Mouse (Mus musculus) kidney, postnatal 0 days (tissue): ENCODE measurements around the gene Gm17428. TPM values are rescaled to one million over a fixed set of nuclear protein-coding genes. Genes with fewer than 3 reads are reported as not detected.
"Not testable (repeated sequence)": the region's sequence is repeated elsewhere in the genome, so short reads cannot be mapped to it uniquely, and the experiment has no call there.

ENCODE experiments used
- ATAC-seq: fragments of 200-750 bp; cut with Nextera tagmentation; replicated peaks from 2 replicates; pipeline ENCODE4 v1.8.0; 2017; ENCODE audit warnings: low read depth, moderate number of reproducible peaks, moderate TSS enrichment, moderate library complexity; ENCODE audit not compliant: low FRiP score
- DNase-seq: peaks from one replicate; pipeline ENCODE4 v3.0.0-alpha.2; 2016; ENCODE audit warnings: low spot score
- H3K27ac ChIP-seq: fragments of 300-500 bp; sonication (generic); 2 replicates; pipeline ENCODE4 v1.5.1; 2014; ENCODE audit warnings: mild to moderate bottlenecking
- H3K27me3 ChIP-seq: fragments of 300-500 bp; sonication (generic); 2 replicates; pipeline ENCODE4 v1.6.1; 2014; ENCODE audit warnings: low read length, mixed read lengths; ENCODE audit not compliant: insufficient read depth
- H3K36me3 ChIP-seq: fragments of 300-500 bp; sonication (generic); 2 replicates; pipeline ENCODE4 v1.6.1; 2014; ENCODE audit warnings: low read length, mixed read lengths; ENCODE audit not compliant: insufficient read depth
- H3K4me1 ChIP-seq: fragments of 300-500 bp; sonication (generic); replicated peaks from 2 replicates; pipeline ENCODE4 v1.6.1; 2014; ENCODE audit warnings: antibody characterized with exemption, low read length, mixed read lengths; ENCODE audit not compliant: insufficient read depth
- H3K4me2 ChIP-seq: fragments of 300-500 bp; sonication (generic); 2 replicates; pipeline ENCODE4 v1.6.1; 2014; ENCODE audit warnings: mild to moderate bottlenecking, low read length, moderate library complexity, mixed read lengths
- H3K4me3 ChIP-seq: fragments of 300-500 bp; sonication (generic); replicated peaks from 2 replicates; pipeline ENCODE4 v1.5.1; 2014; ENCODE audit warnings: low read depth, low read length
- H3K9ac ChIP-seq: fragments of 300-500 bp; sonication (generic); 2 replicates; pipeline ENCODE4 v1.6.1; 2014; ENCODE audit warnings: low read depth, low read length
- H3K9me3 ChIP-seq: fragments of 300-500 bp; sonication (generic); replicated peaks from 2 replicates; pipeline ENCODE4 v1.6.1; 2016; ENCODE audit warnings: low read length, inconsistent platforms, mixed read lengths
- CTCF ChIP-seq: IDR thresholded peaks from 2 replicates; pipeline ENCODE4 v1.5.1; 2016; ENCODE audit warnings: antibody characterized with exemption, low read depth, mild to moderate bottlenecking, moderate library complexity
- WGBS: fragments of 180-500 bp; shearing (Covaris S2); extraction: QIAGEN DNeasy Blood & Tissue Kit; methylation state at CpG from one replicate; pipeline ENCODE4 v1.1.7; 2014; 5-methylcytosine and 5-hydroxymethylcytosine counted together
- polyA plus RNA-seq: library from polyadenylated mRNA; unstranded; fragments of >200 nt; fragmentation: Nextera tagmentation; extraction: Ambion mirVana; gene quantifications from 2 replicates; pipeline ENCODE4 v1.2.1, GENCODE M21; 2015

Gm17428 gene
- polyA plus RNA-seq, 1 experiment from 2014 or later = not detected

- Histone ChIP-seq H3K4me2 (no peak overlapping the region), H3K27ac (no peak overlapping the region), H3K9ac (no peak overlapping the region), H3K4me1 (no peaks in the 10 kb centered on the region), H3K9me3 (no peaks in the 10 kb centered on the region), H3K4me3 (no peak overlapping the region), H3K27me3 (no peaks in the 10 kb centered on the region), H3K36me3 (no peaks in the 10 kb centered on the region)
- no peak for TF ChIP-seq CTCF
- no peak for ATAC-seq
- DNase-seq = no peak
- WGBS = 70% methylated on average over 8 of the region's 8 CpGs
Observed at GRCm38 (mm10) chr14:54978664-54979063, 1.9 kb downstream of the Gm17428 start.

DNA sequence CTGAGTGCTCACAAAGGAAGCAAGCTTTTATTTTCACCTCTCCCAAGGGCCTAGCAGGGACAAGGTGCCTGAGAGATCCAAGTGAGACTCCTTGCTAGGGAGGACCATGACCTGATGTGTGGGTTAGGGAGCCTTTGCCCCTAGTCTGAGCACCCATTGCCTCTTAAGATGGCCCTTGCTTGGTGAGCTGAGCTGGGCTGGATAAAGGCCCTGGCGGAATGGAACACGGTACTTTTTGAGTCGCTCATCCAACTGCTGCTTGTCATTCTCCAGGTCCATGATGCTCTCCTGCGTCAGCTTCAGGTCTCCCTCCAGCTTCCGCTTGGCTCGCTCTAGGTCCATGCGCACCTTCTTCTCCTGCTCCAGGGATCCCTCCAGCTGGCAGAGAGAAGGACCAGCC, 5.2 kb downstream of the Gm17428 start:
- no peak for TF ChIP-seq CTCF
- ATAC-seq (no peak), DNase-seq (no peak)
- H3K27ac ChIP-seq = no peak overlapping the region
- H3K9ac ChIP-seq = no peak overlapping the region
- H3K4me1 ChIP-seq = no peaks in the 10 kb centered on the region
- no peak overlapping the region for H3K4me3 ChIP-seq
- no peaks in the 10 kb centered on the region for H3K9me3 ChIP-seq
- H3K4me2 ChIP-seq = no peak overlapping the region
- H3K27me3 ChIP-seq = no peaks in the 10 kb centered on the region
- 96% methylated on average over 7 of the region's 7 CpGs for WGBS
- no peaks in the 10 kb centered on the region for H3K36me3 ChIP-seq

DNA sequence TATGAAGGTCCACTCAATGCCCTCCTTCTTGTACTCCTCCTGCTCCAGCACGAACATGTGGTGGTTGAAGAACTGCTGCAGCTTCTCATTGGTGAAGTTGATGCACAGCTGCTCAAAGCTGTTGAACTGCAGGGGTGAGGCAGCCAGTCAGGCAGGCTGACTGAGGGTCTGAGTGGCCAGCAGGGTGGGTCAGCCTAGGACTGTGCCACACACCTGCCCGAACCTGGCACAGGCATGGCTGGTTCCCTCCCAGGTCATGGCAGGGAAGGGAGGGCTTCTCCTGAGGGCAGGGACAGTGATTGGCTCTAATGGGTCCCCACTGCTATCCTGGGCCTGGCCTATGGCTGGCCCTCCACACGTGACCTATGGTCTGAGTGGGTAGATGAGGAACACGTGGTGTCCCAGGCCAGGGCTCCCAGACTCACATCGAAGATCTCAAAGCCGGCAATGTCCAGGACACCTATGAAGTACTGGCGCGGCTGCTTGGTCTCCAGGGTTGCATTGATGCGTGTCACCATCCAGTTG, 11.7 kb downstream of the Gm17428 start:
- H3K9me3 ChIP-seq, H3K4me2 ChIP-seq, ATAC-seq, H3K27me3 ChIP-seq, H3K27ac ChIP-seq, DNase-seq, H3K4me3 ChIP-seq, H3K36me3 ChIP-seq, H3K9ac ChIP-seq, H3K4me1 ChIP-seq: not testable (repeated sequence)
- 85% methylated on average over 9 of the region's 9 CpGs for WGBS

GRCm38 (mm10) chr14:54988882-54989281, 12.1 kb downstream of the Gm17428 start:
- Histone ChIP-seq H3K4me1 (no peaks in the 10 kb centered on the region), H3K9me3 (no peaks in the 10 kb centered on the region), H3K27me3 (no peaks in the 10 kb centered on the region), H3K4me2 (no peak overlapping the region), H3K9ac (no peak overlapping the region), H3K36me3 (no peaks in the 10 kb centered on the region), H3K4me3 (no peak overlapping the region), H3K27ac (no peak overlapping the region)
- no peak for DNase-seq
- ATAC-seq = no peak
- WGBS = 84% methylated on average over 13 of the region's 13 CpGs
- no peak for TF ChIP-seq CTCF

DNA sequence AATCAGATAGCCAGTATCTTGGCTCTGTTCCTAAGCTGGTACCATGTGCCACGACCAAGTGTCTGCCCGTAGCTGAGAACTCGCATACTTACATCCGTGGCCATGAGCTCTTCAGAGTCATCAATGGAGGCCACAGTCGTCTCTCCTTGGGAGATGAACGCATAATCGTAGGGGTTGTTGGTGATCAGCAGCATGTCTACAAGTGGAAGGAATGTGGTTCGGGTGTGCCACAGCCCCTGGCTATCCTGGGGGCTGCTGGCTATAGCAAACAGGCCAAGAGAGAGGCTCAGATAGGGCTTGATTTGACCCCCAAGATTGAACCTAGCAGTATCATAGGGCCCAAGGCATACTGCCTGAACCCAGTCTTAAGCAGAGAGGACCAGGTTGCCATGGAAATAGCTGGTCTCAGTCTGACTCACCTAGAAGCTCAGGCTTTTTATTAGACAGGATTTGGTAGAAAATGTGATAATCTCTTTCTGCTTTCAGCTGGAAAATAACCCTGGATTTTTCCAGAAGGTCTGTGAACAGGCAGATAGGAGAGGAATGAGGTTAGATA, 13.2 kb downstream of the Gm17428 start:
- Histone ChIP-seq H3K4me1 (no peaks in the 10 kb centered on the region), H3K27ac (no peak overlapping the region), H3K9ac (no peak overlapping the region), H3K4me3 (no peak overlapping the region), H3K9me3 (no peaks in the 10 kb centered on the region), H3K4me2 (no peak overlapping the region), H3K27me3 (no peaks in the 10 kb centered on the region), H3K36me3 (no peaks in the 10 kb centered on the region)
- DNase-seq = no peak
- ATAC-seq = no peak
- TF ChIP-seq CTCF = no peak
- 90% methylated on average over 8 of the region's 8 CpGs for WGBS

GRCm38 (mm10) chr14:54992196-54992595, 15.5 kb downstream of the Gm17428 start:
- no peaks in the 10 kb centered on the region for H3K9me3 ChIP-seq
- DNase-seq = no peak
- no peak overlapping the region for H3K9ac ChIP-seq
- H3K27ac ChIP-seq = no peak overlapping the region
- ATAC-seq = no peak
- TF ChIP-seq CTCF = no peak
- H3K27me3 ChIP-seq = no peaks in the 10 kb centered on the region
- H3K4me3 ChIP-seq = no peak overlapping the region
- no peaks in the 10 kb centered on the region for H3K4me1 ChIP-seq
- H3K4me2 ChIP-seq = no peak overlapping the region
- 89% methylated on average over 10 of the region's 10 CpGs for WGBS
- no peaks in the 10 kb centered on the region for H3K36me3 ChIP-seq

- H3K4me3 ChIP-seq = no peak overlapping the region
- no peaks in the 10 kb centered on the region for H3K27me3 ChIP-seq
- no peaks in the 10 kb centered on the region for H3K4me1 ChIP-seq
- 74% methylated on average over 10 of the region's 10 CpGs for WGBS
- no peak overlapping the region for H3K27ac ChIP-seq
- H3K4me2 ChIP-seq = no peak overlapping the region
- H3K9me3 ChIP-seq = no peaks in the 10 kb centered on the region
- no peak for DNase-seq
- TF ChIP-seq CTCF = no peak
- ATAC-seq = no peak
- H3K9ac ChIP-seq = no peak overlapping the region
- no peaks in the 10 kb centered on the region for H3K36me3 ChIP-seq
Observed at GRCm38 (mm10) chr14:54993636-54994035, 16.9 kb downstream of the Gm17428 start.
